Mouse (Mus musculus) limb, embryonic 14.5 days (tissue): ENCODE data around the gene Lipk. TPM values are rescaled to one million over a fixed set of nuclear protein-coding genes. Genes with fewer than 3 reads are reported as not detected.

Source experiments
- ATAC-seq: fragments of 200-750 bp; cut with Nextera tagmentation; 2 replicates; pipeline ENCODE4 v1.8.0; 2017; ENCODE audit warnings: low read depth, moderate number of reproducible peaks, moderate TSS enrichment; ENCODE audit not compliant: low FRiP score
- DNase-seq: peaks from one replicate; pipeline ENCODE4 v3.0.0-alpha.2; 2015; ENCODE audit warnings: low spot score
- H3K27ac ChIP-seq: fragments of 300-500 bp; sonication (generic); replicated peaks from 2 replicates; pipeline ENCODE4 v1.5.1; 2014; ENCODE audit warnings: low read depth, mild to moderate bottlenecking, low read length, moderate library complexity, mixed read lengths
- H3K27me3 ChIP-seq: fragments of 300-500 bp; sonication (generic); 2 replicates; pipeline ENCODE4 v1.6.1; 2014; ENCODE audit warnings: low read length, mixed read lengths; ENCODE audit not compliant: control insufficient read depth, insufficient read depth
- H3K36me3 ChIP-seq: fragments of 300-500 bp; sonication (generic); 2 replicates; pipeline ENCODE4 v1.6.1; 2014; ENCODE audit warnings: mild to moderate bottlenecking, low read length, moderate library complexity, mixed read lengths; ENCODE audit not compliant: control insufficient read depth, insufficient read depth
- H3K4me1 ChIP-seq: fragments of 300-500 bp; sonication (generic); 2 replicates; pipeline ENCODE4 v1.6.1; 2014; ENCODE audit warnings: antibody characterized with exemption, low read length, mixed read lengths; ENCODE audit not compliant: control insufficient read depth, insufficient read depth
- H3K4me2 ChIP-seq: fragments of 300-500 bp; sonication (generic); replicated peaks from 2 replicates; pipeline ENCODE4 v1.6.1; 2014; ENCODE audit warnings: low read depth, mild to moderate bottlenecking, low read length, moderate library complexity; ENCODE audit not compliant: severe bottlenecking
- H3K4me3 ChIP-seq: fragments of 300-500 bp; sonication (generic); replicated peaks from 2 replicates; pipeline ENCODE4 v1.5.1; 2014; ENCODE audit warnings: low read length
- H3K9ac ChIP-seq: fragments of 300-500 bp; sonication (generic); 2 replicates; pipeline ENCODE4 v1.6.1; 2014; ENCODE audit warnings: mild to moderate bottlenecking, low read depth, low read length, moderate library complexity; ENCODE audit not compliant: severe bottlenecking
- H3K9me3 ChIP-seq: fragments of 300-500 bp; sonication (generic); 2 replicates; pipeline ENCODE4 v1.6.1; 2016; ENCODE audit warnings: low read length; ENCODE audit not compliant: control insufficient read depth
- POLR2A ChIP-seq: fragments of 200-500 bp; IDR thresholded peaks from 2 replicates; pipeline ENCODE4 v1.8.0; 2012; ENCODE audit warnings: inconsistent platforms, mild to moderate bottlenecking, moderate library complexity, borderline replicate concordance; ENCODE audit not compliant: insufficient read depth, insufficient read length; ENCODE audit errors: extremely low read depth
- WGBS: fragments of 180-500 bp; shearing (Covaris S2); extraction: QIAGEN DNeasy Blood & Tissue Kit; methylation state at CpG from one replicate; pipeline ENCODE4 v1.1.7; 2014; 5-methylcytosine and 5-hydroxymethylcytosine counted together
- microRNA-seq: library from miRNA; unstranded; fragments of <30 nt; microRNA quantifications from one replicate; pipeline ENCODE4, GENCODE M21; 2016
- polyA plus RNA-seq, 2 experiments: library from polyadenylated mRNA; depleted of rRNA in 1 of 2; stranded (reverse) in 1 of 2; unstranded in 1 of 2; fragments of >200 nt; fragmentation: Nextera tagmentation in 1 of 2; extraction: Ambion mirVana in 1 of 2; gene quantifications; 2 replicates each; pipeline versions ENCODE4 v1.2.1 to v1.2.3; 2012 to 2014

Lipk gene
- polyA plus RNA-seq, 2 experiments, result 0.73 to 1.8 TPM

GRCm38 (mm10) chr19:34095381-34095780, 87.3 kb downstream of the Lipk start:
- DNase-seq (no peak), ATAC-seq (no peak)
- Histone ChIP-seq H3K27me3 (no peaks in the 10 kb centered on the region), H3K27ac (no peak overlapping the region), H3K4me3 (no peak overlapping the region), H3K9ac (no peak overlapping the region), H3K4me2 (no peak overlapping the region), H3K36me3 (no peaks in the 10 kb centered on the region), H3K4me1 (no peaks in the 10 kb centered on the region), H3K9me3 (no peaks in the 10 kb centered on the region)
- 64% methylated on average over 5 of the region's 5 CpGs for WGBS
- no peak for TF ChIP-seq POLR2A

DNA sequence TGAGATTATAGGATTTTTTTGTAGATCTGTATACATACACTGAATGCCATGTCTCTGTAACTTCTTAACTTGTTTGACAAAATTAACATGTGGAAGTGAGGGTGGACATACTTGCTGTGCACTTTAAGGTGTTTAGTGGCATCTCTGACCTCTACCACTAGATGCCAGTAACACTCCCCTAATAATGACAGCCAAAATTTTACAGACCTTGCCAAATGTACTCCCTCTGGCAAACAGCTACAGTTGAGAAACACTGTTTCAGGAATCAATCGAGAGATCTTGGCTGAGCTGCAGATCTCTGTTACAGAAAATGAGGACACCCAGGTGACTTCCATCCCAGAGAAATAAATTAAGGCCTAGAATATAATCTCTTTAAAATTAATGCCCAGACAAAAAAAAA, 88.1 kb downstream of the Lipk start:
- ATAC-seq, result no peak
- H3K9ac ChIP-seq, result no peak overlapping the region
- no peak for TF ChIP-seq POLR2A

More for the DNA sequence above, 88.1 kb downstream of the Lipk start:
- Histone ChIP-seq H3K36me3 (no peaks in the 10 kb centered on the region), H3K4me2 (no peak overlapping the region), H3K4me3 (no peak overlapping the region), H3K4me1 (no peaks in the 10 kb centered on the region), H3K27ac (no peak overlapping the region), H3K9me3 (no peaks in the 10 kb centered on the region), H3K27me3 (no peaks in the 10 kb centered on the region)
- DNase-seq, result no peak
- 46% methylated on average over 1 of the region's 1 CpGs for WGBS

Small RNAs within 50 kb of the gene (microRNA-seq; reads per million reads assigned to microRNA genes)
- not detected for gene Gm23334

Other genes with a start within 250 kb of the Lipk start
- 4.9 and 5.3 TPM in 2 replicates for gene Lipo3, start 246.3 kb upstream of the Lipk start, polyA plus RNA-seq (2012; rRNA removed)
- 11.2 and 12.1 TPM in 2 replicates for gene Lipo3, start 246.3 kb upstream of the Lipk start, polyA plus RNA-seq (2014; fragmentation: Nextera tagmentation; extraction: Ambion mirVana)
- not detected in 2 replicates for gene Lipo1, start 220.8 kb upstream of the Lipk start, polyA plus RNA-seq (2012; rRNA removed)
- gene Lipo1, start 220.8 kb upstream of the Lipk start, polyA plus RNA-seq (2014; fragmentation: Nextera tagmentation; extraction: Ambion mirVana), result not detected in 2 replicates
- 0.19 TPM in 1 of 2 replicates, not detected in the other for gene Lipf, start 47.1 kb upstream of the Lipk start, polyA plus RNA-seq (2012; rRNA removed)
- gene Lipf, start 47.1 kb upstream of the Lipk start, polyA plus RNA-seq (2014; fragmentation: Nextera tagmentation; extraction: Ambion mirVana), result not detected in 2 replicates
- not detected in 2 replicates for gene Lipn, start 59.1 kb downstream of the Lipk start, polyA plus RNA-seq (2012; rRNA removed)
- not detected in 2 replicates for gene Lipn, start 59.1 kb downstream of the Lipk start, polyA plus RNA-seq (2014; fragmentation: Nextera tagmentation; extraction: Ambion mirVana)
- 4.4 and 6.7 TPM in 2 replicates for gene Lipm, start 92.6 kb downstream of the Lipk start, polyA plus RNA-seq (2012; rRNA removed)
- gene Lipm, start 92.6 kb downstream of the Lipk start, polyA plus RNA-seq (2014; fragmentation: Nextera tagmentation; extraction: Ambion mirVana), result 8.6 and 11.6 TPM in 2 replicates
- gene Ankrd22, start 157.8 kb downstream of the Lipk start, polyA plus RNA-seq (2012; rRNA removed), result 3.1 and 4.9 TPM in 2 replicates
- 7.5 and 8.9 TPM in 2 replicates for gene Ankrd22, start 157.8 kb downstream of the Lipk start, polyA plus RNA-seq (2014; fragmentation: Nextera tagmentation; extraction: Ambion mirVana)
- gene Stambpl1, start 183.9 kb downstream of the Lipk start, polyA plus RNA-seq (2012; rRNA removed), result 8.6 and 9.0 TPM in 2 replicates
- 14.8 and 16.6 TPM in 2 replicates for gene Stambpl1, start 183.9 kb downstream of the Lipk start, polyA plus RNA-seq (2014; fragmentation: Nextera tagmentation; extraction: Ambion mirVana)
- 289 and 290 TPM in 2 replicates for gene Acta2, start 247.3 kb downstream of the Lipk start, polyA plus RNA-seq (2012; rRNA removed)
- gene Acta2, start 247.3 kb downstream of the Lipk start, polyA plus RNA-seq (2014; fragmentation: Nextera tagmentation; extraction: Ambion mirVana), result 241 and 313 TPM in 2 replicates